Mouse (Mus musculus) spleen, embryonic (tissue): ENCODE measurements around the gene Copz1.

ENCODE experiments used
- CTCF ChIA-PET: fragments of 350-600 bp; sonication (Branson Sonifier 250); formaldehyde crosslinking; loops from one replicate; lab custom pipeline; 2022; lab: Charles Lee

The Copz1 gene

GRCm38 (mm10) chr15:103335040-103335439 lies 62.5 kb downstream of the Copz1 start:
- CTCF ChIA-PET, result no interaction called here

DNA sequence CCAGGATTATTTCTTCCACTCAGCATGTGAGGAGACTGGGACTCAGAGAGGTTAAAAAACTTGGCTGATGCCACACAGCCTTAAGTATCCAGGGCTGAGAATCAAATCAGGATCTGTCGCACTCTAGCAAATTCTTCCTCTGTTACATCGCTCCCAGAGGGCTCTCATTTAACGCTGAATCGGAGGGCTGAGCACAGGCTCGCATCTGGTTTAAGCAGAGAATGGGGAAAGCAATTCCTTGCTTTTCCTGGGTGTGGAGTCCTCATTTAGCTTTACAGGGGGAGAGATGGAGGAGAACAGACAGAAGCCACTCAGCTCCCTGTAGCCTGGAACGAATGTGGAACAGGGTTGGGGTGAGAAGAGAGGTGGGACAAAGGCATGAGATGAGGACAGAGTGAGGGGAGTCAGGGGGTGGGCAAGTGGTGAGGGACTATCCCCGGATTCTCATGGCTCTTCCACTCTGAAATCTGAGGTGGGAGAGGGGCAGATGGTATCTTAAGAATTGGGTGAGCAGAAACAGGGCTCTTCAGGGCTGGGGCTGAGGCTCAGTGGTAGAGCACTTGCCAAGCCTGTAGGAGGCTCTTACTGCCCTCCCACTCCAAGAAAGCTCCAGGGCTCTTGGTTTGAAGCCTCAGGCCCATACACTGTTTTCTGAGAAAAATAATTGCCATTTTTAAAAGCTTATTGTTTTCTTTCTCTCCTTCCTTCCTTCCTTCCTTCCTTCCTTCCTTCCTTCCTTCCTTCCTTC lies 63.1 kb downstream of the Copz1 start:
- CTCF ChIA-PET, result interaction anchor here (0.6 to 1.0 kb wide), 2 partner anchors 9 to 349 kb away, joined by 3 to 4 read pairs; no protein-coding TSS in a partner anchor

DNA sequence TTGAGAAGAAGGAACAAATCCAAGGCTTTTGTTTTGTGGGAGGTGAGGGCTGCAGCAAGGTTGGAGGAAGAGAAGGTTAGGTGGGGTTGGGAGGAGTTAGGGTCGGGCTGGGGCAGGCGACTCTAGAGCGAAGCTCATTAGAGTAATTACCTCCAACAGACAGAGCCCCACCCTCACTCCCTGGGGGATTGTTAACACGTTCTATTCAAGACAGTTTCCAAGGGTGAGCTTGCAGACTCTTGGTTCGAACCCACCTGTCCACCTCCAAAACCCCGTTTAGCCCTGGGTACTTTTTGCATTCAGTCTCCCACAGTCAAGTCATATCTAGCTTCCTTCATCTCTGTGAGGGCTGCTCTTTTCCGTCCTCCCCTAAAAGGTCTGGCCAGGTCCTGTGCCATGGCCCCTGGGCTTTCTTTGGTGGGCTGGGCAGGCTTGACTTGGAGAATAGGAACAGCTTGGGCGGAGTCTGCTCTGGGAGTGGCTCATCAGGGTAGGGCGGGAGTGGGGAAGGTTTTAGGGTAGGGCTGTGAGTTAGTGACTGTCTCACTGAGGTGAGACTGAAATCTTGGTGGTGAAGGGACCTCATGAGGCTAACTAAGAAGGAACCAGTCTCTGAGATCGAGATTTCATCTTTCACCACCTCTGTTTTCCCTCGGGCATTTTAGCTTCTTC lies 64.6 kb downstream of the Copz1 start:
- CTCF ChIA-PET, result interaction anchor here (0.6 to 0.8 kb wide), 3 partner anchors 14 to 155 kb away, joined by 3 read pairs; no protein-coding TSS in a partner anchor

DNA sequence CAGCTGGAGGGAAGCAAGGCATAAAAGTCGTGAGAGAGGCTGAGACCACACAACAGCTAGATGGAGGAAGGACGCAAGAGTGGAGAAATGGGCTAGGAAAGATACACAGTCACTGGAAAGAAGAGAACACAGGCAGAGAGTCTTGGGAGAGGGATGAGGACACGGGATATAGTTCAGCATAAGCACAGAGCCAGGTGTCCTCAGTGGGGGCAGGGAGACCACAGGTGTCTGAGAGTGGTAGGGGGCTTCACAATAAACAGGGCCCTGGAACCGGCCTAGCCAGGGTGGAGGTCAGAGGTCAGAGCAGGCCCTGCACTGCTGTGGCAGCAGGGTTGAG lies 66.3 kb downstream of the Copz1 start:
- CTCF ChIA-PET, result no interaction called here

GRCm38 (mm10) chr15:103339166-103339960 lies 66.8 kb downstream of the Copz1 start:
- CTCF ChIA-PET, result interaction anchor here (0.6 kb wide), 1 partner anchor 68 kb away, joined by 8 read pairs; no protein-coding TSS in a partner anchor

DNA sequence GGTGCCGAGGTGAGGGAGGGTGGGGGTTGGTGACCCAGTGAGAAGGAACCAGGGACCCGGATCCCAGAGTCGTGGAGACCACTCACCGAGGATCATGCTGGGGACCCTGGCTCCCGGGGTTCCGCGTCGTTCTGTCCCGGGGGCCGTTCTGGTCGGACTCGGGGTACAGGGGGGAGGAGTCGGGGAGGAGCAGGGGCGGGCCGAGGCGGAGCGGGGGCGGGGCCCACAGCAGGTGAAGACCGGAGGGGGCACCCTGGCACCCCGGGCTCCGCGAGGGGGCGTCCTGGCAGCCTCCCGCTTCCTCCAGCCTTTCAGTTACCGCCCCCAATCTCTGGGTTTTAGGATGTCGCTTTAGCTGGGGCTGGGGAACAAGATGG lies 67.4 kb downstream of the Copz1 start, which contains the start of gene Zfp385a:
Zfp385a (minus strand) TSS at position 133 of the 377 bp plus-strand sequence.
- CTCF ChIA-PET, result no interaction called here

GRCm38 (mm10) chr15:103340786-103341185 lies 68.3 kb downstream of the Copz1 start:
- CTCF ChIA-PET, result interaction anchor here (0.7 kb wide), 1 partner anchor 169 kb away, joined by 3 read pairs; no protein-coding TSS in a partner anchor

GRCm38 (mm10) chr15:103341547-103341946 lies 69.0 kb downstream of the Copz1 start:
- CTCF ChIA-PET, result no interaction called here

DNA sequence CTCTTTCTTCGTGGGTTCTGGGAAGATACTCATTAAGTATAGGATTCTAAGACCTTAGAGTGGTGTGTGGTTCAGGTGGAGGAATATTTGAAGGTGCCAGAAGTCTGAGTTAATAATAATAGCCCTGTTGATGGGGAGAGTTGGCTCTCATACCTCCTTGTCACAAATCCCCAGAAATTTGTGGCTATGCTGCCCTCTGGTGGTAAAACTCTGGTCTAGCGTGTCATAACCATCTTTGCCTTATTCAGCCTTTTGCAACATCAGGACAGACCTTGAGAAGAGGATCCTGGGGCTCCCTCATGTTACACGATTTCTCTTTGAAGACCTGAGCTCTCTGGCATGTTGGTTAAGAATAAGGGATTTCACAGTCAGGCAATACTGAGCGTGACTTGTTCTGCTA lies 69.9 kb downstream of the Copz1 start:
- CTCF ChIA-PET, result no interaction called here

- CTCF ChIA-PET, result no interaction called here
These were observed 70.5 kb downstream of the Copz1 start for GRCm38 (mm10) chr15:103343008-103343407.

DNA sequence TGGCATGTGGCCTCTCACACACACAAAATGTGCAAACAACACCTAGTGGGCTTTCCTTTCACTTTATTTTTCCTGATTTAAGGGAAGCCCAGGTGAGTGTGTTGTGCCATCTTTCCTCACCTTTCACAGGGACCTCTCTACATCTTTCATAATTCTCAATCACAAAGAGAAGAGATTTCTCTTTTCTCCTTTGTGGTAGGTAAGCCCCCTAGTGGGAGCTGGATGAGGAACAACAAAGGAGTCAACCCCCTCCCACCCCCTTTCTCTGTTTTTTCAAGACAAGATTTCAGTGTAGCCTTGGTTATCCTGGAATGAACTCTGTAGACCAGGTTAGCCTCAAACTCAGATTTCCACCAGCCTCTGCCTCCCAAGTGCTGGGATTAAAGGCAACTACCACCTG lies 71.0 kb downstream of the Copz1 start:
- CTCF ChIA-PET, result no interaction called here

GRCm38 (mm10) chr15:103345789-103346188 lies 73.3 kb downstream of the Copz1 start:
- CTCF ChIA-PET, result no interaction called here

DNA sequence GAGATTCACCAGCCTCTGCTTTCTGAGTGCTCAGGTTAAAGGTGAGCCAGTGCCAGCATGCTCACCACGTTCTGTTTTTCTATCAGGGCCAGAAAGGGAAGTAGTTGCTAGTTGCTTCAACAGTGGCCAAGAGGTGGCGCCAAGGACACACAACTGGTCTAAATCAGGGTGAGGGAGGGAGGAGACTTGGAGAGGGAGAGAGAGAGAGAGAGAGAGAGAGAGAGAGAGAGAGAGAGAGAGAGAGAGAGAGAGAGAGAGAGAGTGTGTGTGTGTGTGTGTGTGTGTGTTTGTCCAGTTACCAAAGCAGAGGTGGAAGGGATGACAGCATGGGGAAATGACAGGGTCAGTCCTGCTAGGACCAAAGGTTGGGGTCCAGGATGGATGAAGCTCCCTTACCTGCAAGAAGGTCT lies 74.8 kb downstream of the Copz1 start:
- CTCF ChIA-PET, result no interaction called here
